Mouse (Mus musculus) megakaryocyte, adult 5-6 weeks (primary cell): Measurements from ENCODE around the gene Btbd9. TPM values are rescaled to one million over a fixed set of nuclear protein-coding genes. Genes with fewer than 3 reads are reported as not detected.

ENCODE experiments used
- ATAC-seq: 2 replicates; pipeline ENCODE4 v1.8.0; 2016; ENCODE audit warnings: mild to moderate bottlenecking, inconsistent platforms; ENCODE audit not compliant: poor library complexity, severe bottlenecking
- total RNA-seq, 2 experiments: library from RNA; stranded (forward) in 1 of 2; stranded (reverse) in 1 of 2; fragments of 153-499, 151-499 nt in 1 of 2; fragments of 221-1000, 200-1000 nt in 1 of 2; gene quantifications; 2 replicates each; pipeline versions ENCODE4 v1.2.3 to v1.2.4; 2015 to 2017

The Btbd9 gene
- 16.3 and 21.0 TPM in 2 replicates for total RNA-seq (2015)
- total RNA-seq (2017) = 12.6 and 15.5 TPM in 2 replicates

- peak; percentile 92 for ATAC-seq
Observed at GRCm38 (mm10) chr17:30575941-30576773, at the start of gene Btbd9. TSS of gene Btbd9 (minus strand) at chr17:30576488.

- ATAC-seq = peak; percentile 91
Observed at GRCm38 (mm10) chr17:30624132-30624531, 47.8 kb upstream of the Btbd9 start, which contains the start of gene Dnah8. TSS of gene Dnah8 (plus strand) at chr17:30624354.

GRCm38 (mm10) chr17:30623200-30623599 lies 46.9 kb upstream of the Btbd9 start:
- ATAC-seq = no peak

- ATAC-seq = no peak
Observed at GRCm38 (mm10) chr17:30621450-30621849, 45.2 kb upstream of the Btbd9 start.

- no peak for ATAC-seq
Observed at GRCm38 (mm10) chr17:30620548-30620947, 44.3 kb upstream of the Btbd9 start.

- ATAC-seq = no peak
Observed at GRCm38 (mm10) chr17:30619153-30619552, 42.9 kb upstream of the Btbd9 start.

- no peak for ATAC-seq
Observed at GRCm38 (mm10) chr17:30618136-30618891, 42.0 kb upstream of the Btbd9 start.

- no peak for ATAC-seq
Observed at GRCm38 (mm10) chr17:30616203-30616602, 39.9 kb upstream of the Btbd9 start.

GRCm38 (mm10) chr17:30613350-30613749 lies 37.1 kb upstream of the Btbd9 start:
- ATAC-seq = no peak

GRCm38 (mm10) chr17:30612075-30612859 lies 36.0 kb upstream of the Btbd9 start:
- peak; percentile 100 for ATAC-seq

- no peak for ATAC-seq
Observed at GRCm38 (mm10) chr17:30611221-30612074, 35.2 kb upstream of the Btbd9 start.

GRCm38 (mm10) chr17:30610739-30611138 lies 34.5 kb upstream of the Btbd9 start:
- no peak for ATAC-seq

GRCm38 (mm10) chr17:30609980-30610307 lies 33.7 kb upstream of the Btbd9 start:
- ATAC-seq = no peak

- no peak for ATAC-seq
Observed at GRCm38 (mm10) chr17:30609305-30609979, 33.2 kb upstream of the Btbd9 start.

GRCm38 (mm10) chr17:30607909-30608495 lies 31.7 kb upstream of the Btbd9 start:
- no peak for ATAC-seq

GRCm38 (mm10) chr17:30607330-30607729 lies 31.0 kb upstream of the Btbd9 start:
- no peak for ATAC-seq

- ATAC-seq = no peak
Observed at GRCm38 (mm10) chr17:30606634-30607081, 30.4 kb upstream of the Btbd9 start.

GRCm38 (mm10) chr17:30606206-30606605 lies 29.9 kb upstream of the Btbd9 start:
- no peak for ATAC-seq

- ATAC-seq = no peak
Observed at GRCm38 (mm10) chr17:30605001-30605400, 28.7 kb upstream of the Btbd9 start.
